Mouse (Mus musculus) spleen, postnatal 4 days (tissue): Measurements from ENCODE around the gene Esrrg.

Source experiments
- DNase-seq, 2 experiments: peaks; one replicate each; pipeline ENCODE4 v3.0.0; 2022; ENCODE audit warnings: low spot score in 2 of 2

Gene Esrrg

GRCm38 (mm10) chr1:187608261-187608921 lies at the start of gene Esrrg:
TSS of gene Esrrg (plus strand) at chr1:187608791.
- no peak for DNase-seq

- no peak for DNase-seq
Observed at GRCm38 (mm10) chr1:187583982-187584381, 24.6 kb upstream of the Esrrg start.

GRCm38 (mm10) chr1:187586541-187587075 lies 22.0 kb upstream of the Esrrg start:
- no peak for DNase-seq

GRCm38 (mm10) chr1:187602942-187603341 lies 5.6 kb upstream of the Esrrg start:
- no peak for DNase-seq

GRCm38 (mm10) chr1:187604063-187604484 lies 4.5 kb upstream of the Esrrg start:
- no peak for DNase-seq

- peak in 1 of 2 experiments; percentile 18 for DNase-seq
Observed at GRCm38 (mm10) chr1:187604691-187605310, 3.8 kb upstream of the Esrrg start.

GRCm38 (mm10) chr1:187605391-187606270 lies 3.0 kb upstream of the Esrrg start:
- no peak for DNase-seq

GRCm38 (mm10) chr1:187606271-187607040 lies 2.1 kb upstream of the Esrrg start:
- peak in 1 of 2 experiments; percentile 47 for DNase-seq

GRCm38 (mm10) chr1:187607065-187608047 lies 1.2 kb upstream of the Esrrg start:
- DNase-seq: peak in 1 of 2 experiments; percentile 57

- no peak for DNase-seq
Observed at GRCm38 (mm10) chr1:187609021-187609852, 646 bp downstream of the Esrrg start.

GRCm38 (mm10) chr1:187609853-187610230 lies 1.3 kb downstream of the Esrrg start:
- no peak for DNase-seq

GRCm38 (mm10) chr1:187610336-187610948 lies 1.9 kb downstream of the Esrrg start:
- no peak for DNase-seq

GRCm38 (mm10) chr1:187611925-187612324 lies 3.3 kb downstream of the Esrrg start:
- DNase-seq: no peak

- DNase-seq: no peak
Observed at GRCm38 (mm10) chr1:187613277-187613676, 4.7 kb downstream of the Esrrg start.

- DNase-seq: no peak
Observed at GRCm38 (mm10) chr1:187623981-187624380, 15.4 kb downstream of the Esrrg start.

GRCm38 (mm10) chr1:187630361-187630760 lies 21.8 kb downstream of the Esrrg start:
- DNase-seq: no peak

- DNase-seq: no peak
Observed at GRCm38 (mm10) chr1:187631486-187631885, 22.9 kb downstream of the Esrrg start.

GRCm38 (mm10) chr1:187645258-187645657 lies 36.7 kb downstream of the Esrrg start:
- no peak for DNase-seq

- DNase-seq: no peak
Observed at GRCm38 (mm10) chr1:187648551-187648950, 40.0 kb downstream of the Esrrg start.
